Mouse (Mus musculus) neutrophil, adult 59 days (primary cell): ENCODE results near the gene Abcb1a. TPM values are rescaled to one million over a fixed set of nuclear protein-coding genes. Genes with fewer than 3 reads are reported as not detected.

Experiments used
- total RNA-seq, 2 experiments: library from RNA; stranded (reverse); gene quantifications; 1 replicate in 1 of 2; 2 replicates in 1 of 2; pipeline ENCODE4 v1.2.4; 2023

Gene Abcb1a
- total RNA-seq: under 1 TPM; 0.09 to 0.11 TPM

DNA sequence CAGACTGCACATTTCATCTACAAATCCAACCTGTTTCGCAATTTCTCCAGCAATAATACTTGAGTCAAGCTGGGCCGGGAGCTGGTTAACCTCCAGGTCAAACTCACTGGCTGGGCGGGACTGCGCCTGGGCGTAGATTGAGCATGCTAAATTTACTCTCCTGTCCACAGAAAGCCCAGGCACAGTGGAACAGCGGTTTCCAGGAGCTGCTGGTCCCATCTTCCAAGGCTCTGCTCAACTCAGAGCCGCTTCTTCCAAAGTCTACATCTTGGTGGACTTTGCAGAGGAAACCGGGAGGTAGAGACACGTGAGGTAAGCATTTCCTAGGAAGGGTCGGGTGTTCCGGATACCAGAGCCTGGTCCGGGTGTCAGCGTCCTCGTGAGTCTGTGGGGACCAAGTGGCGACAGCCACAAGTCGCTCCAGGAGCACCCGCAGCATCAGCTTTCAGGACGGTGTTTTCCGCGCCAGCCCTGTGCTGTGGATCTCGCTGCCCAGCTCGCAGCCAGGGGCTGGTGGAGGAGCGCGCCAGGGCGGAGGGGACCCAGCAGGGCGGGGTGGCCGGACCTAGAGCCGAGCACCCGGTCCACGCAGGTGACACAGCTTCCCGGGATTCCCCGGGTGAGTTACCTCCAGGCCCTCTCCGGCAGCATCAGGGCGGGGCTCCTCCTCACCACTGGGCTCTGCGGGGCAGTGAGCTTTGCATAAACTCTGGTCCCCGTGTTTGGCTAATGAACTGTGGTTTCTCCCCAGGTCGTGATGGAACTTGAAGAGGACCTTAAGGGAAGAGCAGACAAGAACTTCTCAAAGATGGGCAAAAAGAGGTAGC, at the start of gene Abcb1a:
Gene Abcb1a, plus strand, starts transcription at position 167 of the 827 bp plus-strand sequence.

DNA sequence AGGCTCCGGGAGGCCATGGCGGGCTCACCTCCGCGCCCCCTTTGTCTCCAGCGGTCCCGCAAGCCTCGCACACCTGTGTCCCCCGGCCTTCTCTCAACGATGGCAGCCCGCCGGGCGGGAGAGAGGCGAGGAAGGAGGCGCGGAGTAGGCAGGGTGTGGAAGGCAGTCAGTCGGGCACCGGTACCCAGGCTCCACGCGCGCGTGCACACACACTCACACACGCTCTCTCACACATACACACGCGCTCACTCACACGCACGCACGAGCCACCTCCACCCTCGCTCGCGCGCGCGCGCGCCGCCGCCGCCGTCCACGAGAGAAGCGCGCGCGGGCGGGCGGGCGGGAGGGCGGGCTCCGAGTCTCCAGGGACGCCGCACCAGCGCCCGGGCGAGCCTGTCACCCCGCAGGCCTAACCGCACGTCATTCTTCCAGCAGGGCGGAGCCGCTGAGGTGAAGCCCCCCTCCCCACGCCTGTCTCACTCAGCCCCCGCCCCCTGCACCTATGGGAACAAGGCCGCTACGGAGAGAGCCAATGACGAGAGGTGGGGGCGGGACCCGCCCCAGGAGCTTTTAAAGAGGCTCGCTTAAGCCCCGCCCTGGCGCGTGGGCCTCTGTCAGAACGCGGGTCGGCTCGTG, 37.2 kb upstream of the Abcb1a start, which contains the start of gene Rundc3b:
Gene Rundc3b, minus strand, starts transcription at position 357 of the 636 bp plus-strand sequence.

Other genes starting within 250 kb of the Abcb1a start
- gene Dbf4, start 237.4 kb upstream of the Abcb1a start, total RNA-seq: 10 to 100 TPM; 35.2 to 36.3 TPM
- 1 to 10 TPM; 4.0 to 7.9 TPM for gene Slc25a40, start 237.2 kb upstream of the Abcb1a start, total RNA-seq
- under 1 TPM in 1 of 2 experiments, not detected in 1; 0.11 TPM for gene Rundc3b, start 37.1 kb upstream of the Abcb1a start, total RNA-seq
- 1 to 10 TPM; 3.0 to 4.3 TPM for gene Abcb1b, start 138.1 kb downstream of the Abcb1a start, total RNA-seq
- gene Abcb4, start 233.6 kb downstream of the Abcb1a start, total RNA-seq: 10 to 100 TPM in 1 of 2 experiments, 1 to 10 TPM in 1; 2.7 to 10.4 TPM